Mouse (Mus musculus): ENCODE data around the gene Laptm4a.

Gene Laptm4a

GRCm38 (mm10) chr12:8947714-8948464 lies 26.4 kb downstream of the Laptm4a start, which contains the start of gene Matn3:
Gene Matn3 (plus strand): TSS chr12:8947929.
- intact Hi-C loops (cut with DNase I): loop anchor here (5.0 kb wide), 1 partner anchor 61 kb away; no protein-coding TSS in a partner anchor

DNA sequence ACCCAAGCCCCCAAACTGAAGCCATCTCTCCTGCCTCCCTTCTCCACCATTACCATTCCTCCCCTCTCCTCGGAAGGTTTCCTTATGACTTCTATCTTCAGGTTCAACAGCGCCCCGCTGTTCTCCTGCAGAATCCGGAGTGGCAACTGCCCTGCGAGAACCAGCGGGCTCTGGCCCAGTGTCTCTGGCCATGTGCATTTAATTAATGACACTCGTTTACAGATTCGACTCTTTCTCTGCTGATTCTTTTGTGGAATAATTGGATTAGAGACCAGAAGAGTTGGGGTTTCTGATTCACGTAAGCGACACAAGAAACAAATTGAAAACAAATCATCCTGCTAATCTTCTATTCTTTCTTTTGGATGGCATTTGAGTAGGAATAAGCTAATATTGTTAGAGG lies 31.7 kb downstream of the Laptm4a start:
- intact Hi-C loops (cut with DNase I): no loop called here

GRCm38 (mm10) chr12:8954161-8954561 lies 32.7 kb downstream of the Laptm4a start:
- intact Hi-C loops (cut with DNase I): no loop called here

- intact Hi-C loops (cut with DNase I): no loop called here
Observed at GRCm38 (mm10) chr12:8961607-8962316, 40.3 kb downstream of the Laptm4a start.

- intact Hi-C loops (cut with DNase I): no loop called here
Observed at GRCm38 (mm10) chr12:8969828-8970227, 48.4 kb downstream of the Laptm4a start.

DNA sequence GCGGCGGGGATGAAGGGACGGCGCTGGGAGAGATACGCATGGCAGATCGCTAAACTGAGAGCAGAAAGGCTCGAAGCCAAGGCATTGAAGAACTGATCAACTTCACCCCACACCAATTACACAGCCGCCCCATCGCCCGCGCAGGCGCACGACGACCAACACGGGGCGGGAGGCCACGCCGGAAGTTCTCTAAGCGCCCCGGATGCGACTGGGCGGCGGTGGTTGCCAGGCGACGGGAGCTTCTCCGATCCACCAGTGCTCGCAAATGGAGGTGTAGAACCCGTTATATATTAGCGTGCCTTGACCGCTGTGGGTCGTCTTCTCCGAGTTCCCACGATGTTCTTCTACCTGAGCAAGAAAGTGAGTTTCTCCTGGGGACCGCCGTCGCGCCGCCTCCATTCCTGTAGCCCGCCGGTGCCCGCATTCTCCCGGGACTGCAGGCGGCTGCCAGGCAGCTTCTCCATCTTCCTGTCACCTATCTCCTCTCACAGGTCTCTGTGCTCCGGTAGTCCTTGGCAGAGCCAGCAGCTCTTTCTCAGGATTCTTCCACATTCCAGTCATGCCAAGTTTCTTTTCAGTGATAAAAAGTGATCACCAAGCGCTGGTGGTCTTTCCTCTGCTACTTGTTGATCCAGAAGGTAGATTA lies 52.5 kb downstream of the Laptm4a start, which contains the start of gene Wdr35:
Wdr35 (plus strand) TSS at position 73 of the 646 bp plus-strand sequence.
- intact Hi-C loops (cut with DNase I): no loop called here

- intact Hi-C loops (cut with DNase I): no loop called here
Observed at GRCm38 (mm10) chr12:8975076-8975475, 53.6 kb downstream of the Laptm4a start.
